Mouse (Mus musculus) embryonic fibroblast, embryonic 13.5 days (primary cell): Measurements from ENCODE around the gene Lamb2.

Experiments used
- CTCF ChIP-seq: IDR thresholded peaks from 2 replicates; pipeline ENCODE4 v1.5.1; 2011; ENCODE audit warnings: mild to moderate bottlenecking, control low read depth, low read length, moderate library complexity, borderline replicate concordance; ENCODE audit not compliant: insufficient read depth
- POLR2A ChIP-seq: IDR thresholded peaks from 2 replicates; pipeline ENCODE4 v1.6.1; 2011; ENCODE audit warnings: low read depth, mild to moderate bottlenecking, control low read depth, low read length, moderate library complexity

DNA sequence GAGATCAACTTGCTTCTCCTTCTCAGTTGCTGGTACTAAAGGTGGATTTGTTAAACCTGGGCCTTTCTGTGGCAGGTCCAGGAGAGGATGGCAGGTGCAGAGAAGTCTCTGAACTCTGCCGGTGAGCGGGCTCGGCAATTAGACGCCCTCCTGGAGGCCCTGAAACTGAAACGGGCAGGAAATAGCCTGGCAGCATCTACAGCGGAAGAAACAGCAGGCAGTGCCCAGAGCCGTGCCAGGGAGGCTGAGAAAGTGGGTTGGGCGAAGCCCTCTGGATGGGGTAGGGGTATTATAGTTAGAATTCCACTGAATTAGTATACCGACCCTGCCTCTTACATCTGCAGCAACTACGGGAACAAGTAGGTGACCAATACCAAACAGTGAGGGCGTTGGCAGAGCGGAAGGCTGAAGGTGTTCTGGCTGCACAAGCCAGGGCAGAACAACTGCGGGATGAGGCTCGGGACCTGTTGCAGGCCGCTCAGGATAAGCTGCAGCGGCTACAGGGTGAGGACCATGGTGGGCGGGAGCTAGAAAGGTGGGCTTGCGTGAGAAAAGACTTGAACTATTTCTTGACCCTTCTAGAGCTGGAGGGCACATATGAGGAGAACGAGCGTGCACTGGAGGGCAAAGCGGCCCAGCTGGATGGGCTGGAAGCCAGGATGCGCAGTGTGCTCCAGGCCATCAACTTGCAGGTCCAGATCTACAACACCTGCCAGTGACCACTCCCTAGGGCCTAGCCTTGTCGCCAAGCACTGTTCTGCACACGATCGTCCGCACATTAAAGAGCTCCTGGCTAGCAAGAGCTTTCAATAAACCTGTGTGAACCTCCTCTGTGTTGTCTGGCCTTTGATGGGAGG lies 10.4 kb downstream of the Lamb2 start:
- TF ChIP-seq POLR2A (no peak; the same call in 1 of the 2 replicates), CTCF (no peak)
